Mouse (Mus musculus) cortical plate, adult 2 months (tissue): ENCODE measurements around the gene Zc3h7b.

Experiments
- CTCF ChIP-seq: fragments of 200-500 bp; IDR thresholded peaks from 2 replicates; pipeline ENCODE4 v1.5.1; 2011; ENCODE audit warnings: mild to moderate bottlenecking, control low read depth, low read length; ENCODE audit not compliant: insufficient read depth; ENCODE audit errors: extremely low read depth
- POLR2A ChIP-seq: fragments of 200-500 bp; IDR thresholded peaks from 2 replicates; pipeline ENCODE4 v1.6.1; 2011; ENCODE audit warnings: mild to moderate bottlenecking, low read length, control low read depth; ENCODE audit not compliant: insufficient read depth; ENCODE audit errors: extremely low read depth

DNA sequence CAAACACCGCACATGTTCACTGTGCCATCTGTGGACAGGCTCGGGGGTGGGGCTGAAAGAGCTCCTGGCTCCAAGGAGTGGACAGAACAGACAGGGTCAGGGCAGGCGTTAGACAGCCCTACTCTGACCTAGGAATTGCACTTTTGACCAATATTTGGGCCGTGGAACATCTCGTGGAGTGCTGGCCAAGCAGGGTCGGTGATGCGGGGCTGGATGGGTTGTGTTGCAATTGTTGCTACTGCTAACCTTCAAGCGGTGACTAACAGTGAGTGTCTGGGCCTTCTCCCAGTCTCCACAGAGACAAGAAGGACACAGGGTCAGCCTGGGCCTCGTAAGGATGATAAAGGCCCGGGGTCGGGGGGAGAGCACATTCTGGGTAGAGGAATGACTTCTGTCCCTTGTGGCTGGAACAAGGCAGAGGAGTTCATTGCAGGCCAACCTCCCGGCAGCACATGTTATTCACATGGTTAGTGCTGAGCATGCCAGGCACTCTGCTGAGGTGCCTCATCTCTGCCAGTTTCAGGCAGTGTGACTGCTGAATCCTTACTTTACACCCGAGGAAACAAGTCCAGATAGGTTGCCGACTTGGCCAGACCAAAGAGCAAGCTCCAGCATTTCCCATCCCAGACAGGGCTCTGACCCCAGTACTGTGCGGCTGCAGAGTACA, 29.8 kb downstream of the Zc3h7b start:
- TF ChIP-seq POLR2A: no peak
- no peak for TF ChIP-seq CTCF
